Mouse (Mus musculus) effector memory CD4-positive, alpha-beta T cell, adult 7 months (primary cell): Measurements from ENCODE around the gene Zfp27. TPM values are rescaled to one million over a fixed set of nuclear protein-coding genes. Genes with fewer than 3 reads are reported as not detected.

Experiments
- polyA plus RNA-seq: library from polyadenylated mRNA; unstranded; fragments of 100-300 nt; shearing (Covaris generic); gene quantifications from one replicate; pipeline ENCODE4 v1.2.1, GENCODE M21; 2017

Zfp27 gene
- polyA plus RNA-seq, result 2.9 TPM

DNA sequence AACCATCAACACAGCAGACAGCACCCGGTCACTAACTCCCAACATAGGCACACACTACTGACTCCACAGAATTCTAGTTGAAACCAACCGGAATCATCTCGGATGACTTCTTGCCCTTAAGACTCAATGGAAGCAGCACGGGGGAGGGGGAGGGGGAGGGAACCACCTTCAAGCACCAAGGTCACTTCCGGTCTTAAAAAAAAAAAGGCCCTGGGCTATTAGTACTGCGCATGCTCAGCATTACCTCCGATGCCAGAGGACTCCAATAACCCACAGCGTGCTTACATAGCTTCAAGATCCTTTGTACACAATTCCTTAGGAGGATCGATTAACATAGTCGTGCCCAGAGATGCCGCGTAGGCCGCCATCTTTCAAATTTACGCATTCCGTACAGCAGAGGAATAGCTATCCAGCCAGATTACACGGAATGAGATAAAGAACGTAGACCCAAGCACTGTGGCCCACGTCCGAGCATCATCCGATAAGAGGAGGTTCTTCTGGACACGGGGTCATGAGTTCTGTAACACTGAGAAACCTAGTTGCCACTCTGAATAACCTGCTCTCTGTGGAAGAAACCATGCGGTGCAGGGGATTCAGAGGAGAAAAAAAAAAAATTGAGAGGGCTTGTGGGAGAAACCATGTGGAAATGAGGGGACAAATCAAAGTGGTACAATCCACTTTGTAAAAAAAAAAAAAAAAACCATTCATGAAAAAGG lies at the start of gene Zfp27:
Gene Zfp27 (minus strand): TSS at position 607 of the 716 bp plus-strand sequence.

GRCm38 (mm10) chr7:29953513-29954401 lies 47.4 kb upstream of the Zfp27 start, which contains the start of gene Zfp74:
Gene Zfp74 (minus strand): TSS chr7:29954089.

DNA sequence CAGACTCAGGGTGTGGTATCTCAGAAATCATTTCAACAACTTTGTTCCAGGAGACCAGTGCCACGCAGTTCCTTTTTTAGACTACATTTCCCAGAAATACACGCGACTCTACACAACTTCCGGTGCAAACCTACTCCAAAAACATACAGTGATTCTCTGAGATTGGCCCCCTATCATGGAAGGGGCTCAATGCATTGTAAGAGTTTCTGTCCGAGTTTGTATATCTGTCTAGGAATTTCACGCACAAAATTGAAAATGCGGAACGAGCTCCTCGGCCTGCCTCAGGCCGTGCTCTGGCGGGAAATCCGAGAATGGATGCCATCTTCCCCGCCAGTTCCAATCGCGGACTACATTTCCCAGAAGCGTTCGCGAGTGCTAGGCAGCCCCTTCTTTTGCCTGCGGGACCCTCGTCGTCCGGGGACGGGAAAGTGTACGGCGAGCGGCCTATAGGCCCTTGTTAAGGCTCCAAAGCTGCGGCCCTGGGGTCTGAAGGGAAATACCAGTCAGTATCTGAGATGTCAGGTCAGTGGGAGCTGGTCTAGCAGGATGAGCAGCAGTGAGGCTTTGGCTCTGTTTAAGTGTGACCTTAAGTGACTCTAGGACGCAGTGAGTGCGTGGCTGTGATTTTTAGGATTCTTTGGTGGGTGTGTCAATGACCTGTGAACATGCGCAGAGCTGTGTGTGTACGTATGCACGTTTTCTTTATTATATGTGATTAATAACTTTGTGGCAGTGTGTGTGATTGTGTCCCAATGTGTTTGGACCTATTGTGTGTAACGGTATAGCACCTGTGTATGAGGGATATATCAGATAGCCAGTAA lies 2.0 kb upstream of the Zfp27 start, which contains the start of gene Zfp383:
Gene Zfp383 (plus strand): TSS at position 94 of the 821 bp plus-strand sequence.

DNA sequence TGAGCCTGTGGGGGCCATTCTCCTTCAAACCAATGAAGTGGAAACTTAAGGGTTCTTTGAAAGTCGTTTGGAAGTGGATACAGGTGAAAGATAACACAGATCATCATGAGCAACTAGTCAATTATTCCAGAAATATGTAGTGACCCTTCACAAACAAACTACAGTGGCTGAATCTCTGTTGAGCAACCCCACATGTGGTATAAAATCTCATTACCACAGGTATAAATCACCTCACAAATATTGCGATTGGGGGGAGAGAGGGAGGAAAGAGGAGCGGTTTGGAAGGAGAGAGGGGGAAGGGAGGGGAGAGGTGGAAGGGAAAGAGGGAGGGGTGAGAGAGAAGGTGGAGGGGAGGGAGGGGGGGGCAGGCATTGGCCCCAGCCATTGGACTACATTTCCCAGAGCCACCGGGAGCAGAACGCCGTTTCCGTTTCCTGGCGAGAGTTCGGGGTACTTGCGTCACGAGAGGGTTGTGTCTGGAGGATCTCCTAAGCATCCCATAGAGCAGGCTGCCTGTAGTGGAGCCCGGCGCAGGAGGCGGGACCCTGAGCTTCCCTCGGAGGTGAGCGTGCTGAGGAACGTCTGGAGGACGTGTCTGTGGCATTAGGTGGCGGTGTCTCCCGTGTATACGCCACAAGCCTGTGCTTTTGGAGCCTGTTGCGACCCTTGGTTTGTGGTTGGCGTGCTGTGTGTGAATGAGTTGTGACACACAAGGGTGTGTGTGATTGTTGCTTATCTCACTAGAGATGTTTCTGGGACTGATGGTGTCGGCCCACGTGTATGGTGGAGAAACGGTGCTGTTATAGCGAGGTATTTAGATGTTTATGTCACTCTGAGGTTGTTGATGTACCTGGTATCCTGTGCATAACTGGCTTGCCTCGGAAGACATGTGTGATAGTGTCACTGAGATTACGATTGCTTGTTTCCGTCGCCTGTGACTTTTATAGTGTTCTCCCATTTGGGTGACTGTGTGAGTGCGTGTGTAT lies 46.5 kb downstream of the Zfp27 start, which contains the start of gene Zfp420:
Gene Zfp420 (plus strand): TSS at position 448 of the 986 bp plus-strand sequence.

DNA sequence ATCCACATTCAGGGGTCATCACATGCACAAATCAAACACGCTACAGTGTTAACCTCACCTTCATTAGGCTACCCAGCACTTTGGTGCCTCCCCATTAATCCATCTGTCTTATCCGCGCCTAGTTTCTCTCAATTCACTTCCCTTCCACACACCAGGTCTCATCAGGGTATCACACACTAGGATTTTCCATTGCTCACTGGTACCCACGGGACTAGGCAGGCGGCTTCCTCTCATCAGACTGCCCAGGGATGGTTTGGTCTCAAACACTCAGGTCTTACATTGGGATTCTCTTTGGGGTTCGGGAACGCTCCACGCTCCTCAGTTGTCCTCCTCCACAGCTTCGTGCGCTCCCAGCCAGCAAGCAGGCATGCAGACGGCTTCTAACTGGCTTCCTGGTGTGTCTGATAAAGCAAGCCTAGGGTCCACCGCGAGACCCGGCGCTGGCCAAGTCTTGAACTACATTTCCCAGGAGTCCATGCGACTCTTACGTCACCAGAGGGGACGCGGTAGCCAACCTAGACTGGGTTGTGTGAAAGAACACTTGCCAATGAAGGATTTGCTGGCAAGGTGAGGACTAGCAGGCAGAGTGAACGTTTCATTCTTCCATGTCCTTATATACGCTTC lies 53.0 kb downstream of the Zfp27 start, which contains the start of gene Zfp940:
Gene Zfp940 (minus strand): TSS at position 451 of the 624 bp plus-strand sequence.

Other genes with a start within 250 kb of the Zfp27 start
- gene Catsperg2, start 179.5 kb downstream of the Zfp27 start, polyA plus RNA-seq, result 0.71 TPM
- 13.7 TPM for gene Zfp84, start 138.0 kb downstream of the Zfp27 start, polyA plus RNA-seq
- gene Zfp30, start 122.6 kb downstream of the Zfp27 start, polyA plus RNA-seq, result 0.48 TPM
- gene Zfp790, start 90.5 kb downstream of the Zfp27 start, polyA plus RNA-seq, result 5.9 TPM
- 2.2 TPM for gene Zfp940, start 52.9 kb downstream of the Zfp27 start, polyA plus RNA-seq
- gene Zfp420, start 46.6 kb downstream of the Zfp27 start, polyA plus RNA-seq, result 8.0 TPM
- gene Zfp383, start 1.7 kb upstream of the Zfp27 start, polyA plus RNA-seq, result 1.00 TPM
- gene Zfp74, start 47.5 kb upstream of the Zfp27 start, polyA plus RNA-seq, result 2.2 TPM
- gene Zfp568, start 77.4 kb upstream of the Zfp27 start, polyA plus RNA-seq, result 5.7 TPM
- gene Zfp14, start 144.8 kb upstream of the Zfp27 start, polyA plus RNA-seq, result 2.1 TPM
- 7.4 TPM for gene Zfp82, start 166.3 kb upstream of the Zfp27 start, polyA plus RNA-seq
- not detected for gene Gm26920, start 183.8 kb upstream of the Zfp27 start, polyA plus RNA-seq
- gene Zfp566, start 184.0 kb upstream of the Zfp27 start, polyA plus RNA-seq, result 6.2 TPM
- 66.9 TPM for gene Zfp260, start 188.2 kb upstream of the Zfp27 start, polyA plus RNA-seq
- gene Zfp382, start 215.4 kb upstream of the Zfp27 start, polyA plus RNA-seq, result 13.4 TPM